Mouse (Mus musculus) lung, embryonic 14.5 days (tissue): Measurements from ENCODE around the gene Scrn1. TPM values are rescaled to one million over a fixed set of nuclear protein-coding genes. Genes with fewer than 3 reads are reported as not detected.

Experiments used
- ATAC-seq: fragments of 200-750 bp; cut with Nextera tagmentation; 2 replicates; pipeline ENCODE4 v1.8.0; 2017; ENCODE audit warnings: mild to moderate bottlenecking, moderate TSS enrichment, moderate library complexity; ENCODE audit not compliant: insufficient read depth
- DNase-seq: peaks from one replicate; pipeline ENCODE4 v3.0.0-alpha.2; 2015
- H3K27ac ChIP-seq: fragments of 300-500 bp; sonication (generic); 2 replicates; pipeline ENCODE4 v1.5.1; 2014; ENCODE audit warnings: low read depth, mild to moderate bottlenecking, moderate library complexity
- H3K27me3 ChIP-seq: fragments of 300-500 bp; sonication (generic); 2 replicates; pipeline ENCODE4 v1.6.1; 2014; ENCODE audit warnings: low read length, control low read depth; ENCODE audit not compliant: insufficient read depth
- H3K36me3 ChIP-seq: fragments of 300-500 bp; sonication (generic); 2 replicates; pipeline ENCODE4 v1.6.1; 2014; ENCODE audit warnings: control low read depth; ENCODE audit not compliant: insufficient read depth
- H3K4me1 ChIP-seq: fragments of 300-500 bp; sonication (generic); 2 replicates; pipeline ENCODE4 v1.6.1; 2014; ENCODE audit warnings: antibody characterized with exemption, control low read depth; ENCODE audit not compliant: insufficient read depth
- H3K4me2 ChIP-seq: fragments of 300-500 bp; sonication (generic); 2 replicates; pipeline ENCODE4 v1.6.1; 2014; ENCODE audit warnings: mild to moderate bottlenecking
- H3K4me3 ChIP-seq: fragments of 300-500 bp; sonication (generic); 2 replicates; pipeline ENCODE4 v1.5.1; 2014; ENCODE audit warnings: low read depth, low read length
- H3K9ac ChIP-seq: fragments of 300-500 bp; sonication (generic); 2 replicates; pipeline ENCODE4 v1.6.1; 2014
- H3K9me3 ChIP-seq: fragments of 300-500 bp; sonication (generic); 2 replicates; pipeline ENCODE4 v1.6.1; 2016; ENCODE audit warnings: low read depth, low read length, control low read depth
- CTCF ChIP-seq: IDR thresholded peaks from 2 replicates; pipeline ENCODE4 v1.5.1; 2016; ENCODE audit warnings: antibody characterized with exemption, low read depth
- WGBS: fragments of 180-500 bp; shearing (Covaris S2); extraction: QIAGEN DNeasy Blood & Tissue Kit; methylation state at CpG from one replicate; pipeline ENCODE4 v1.1.7; 2014; 5-methylcytosine and 5-hydroxymethylcytosine counted together
- polyA plus RNA-seq: library from polyadenylated mRNA; unstranded; fragments of >200 nt; fragmentation: Nextera tagmentation; extraction: Ambion mirVana; gene quantifications from 2 replicates; pipeline ENCODE4 v1.2.1, GENCODE M21; 2014

Scrn1 gene
- polyA plus RNA-seq, 1 experiment from 2014 or later: 1.9 TPM

DNA sequence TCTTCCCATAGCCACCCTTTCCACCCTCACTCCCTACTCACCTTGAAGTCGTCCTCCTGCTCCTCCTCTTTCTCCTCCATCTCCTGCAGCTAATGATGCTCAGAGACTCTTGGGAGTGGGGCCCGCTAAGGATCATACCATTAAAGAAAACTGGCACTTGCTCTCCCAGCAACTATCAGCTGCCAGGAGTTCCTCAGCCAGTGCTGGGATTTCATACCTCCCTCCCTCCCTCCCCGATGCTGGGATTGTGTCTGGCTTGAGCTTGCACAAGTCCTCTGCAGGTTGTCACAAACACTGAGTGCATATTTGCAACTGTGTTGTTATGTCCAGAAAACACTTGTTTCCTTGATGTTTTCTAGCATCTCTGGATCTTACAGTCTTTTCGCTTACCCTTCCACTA, 30.9 kb upstream of the Scrn1 start, which contains the start of gene Fkbp14:
Gene Fkbp14 (minus strand): TSS at position 101 of the 400 bp plus-strand sequence.
- H3K27ac ChIP-seq: no peak within 1 kb of the TSS
- ATAC-seq (no peak), DNase-seq (no peak)
- peaks cover 3% of the 10 kb centered on the region; the same call in 1 of the 2 replicates for H3K4me1 ChIP-seq
- H3K9ac ChIP-seq: no peak within 1 kb of the TSS
- H3K36me3 ChIP-seq: no peaks in the 10 kb centered on the region
- WGBS: 83% methylated on average over 4 of the region's 4 CpGs
- peak within 1 kb of the TSS; percentile 88; the same call in 1 of the 2 replicates for H3K4me3 ChIP-seq
- no peaks in the 10 kb centered on the region for H3K27me3 ChIP-seq
- H3K4me2 ChIP-seq: peak within 1 kb of the TSS; percentile 79
- no peak for TF ChIP-seq CTCF
- no peaks in the 10 kb centered on the region for H3K9me3 ChIP-seq

DNA sequence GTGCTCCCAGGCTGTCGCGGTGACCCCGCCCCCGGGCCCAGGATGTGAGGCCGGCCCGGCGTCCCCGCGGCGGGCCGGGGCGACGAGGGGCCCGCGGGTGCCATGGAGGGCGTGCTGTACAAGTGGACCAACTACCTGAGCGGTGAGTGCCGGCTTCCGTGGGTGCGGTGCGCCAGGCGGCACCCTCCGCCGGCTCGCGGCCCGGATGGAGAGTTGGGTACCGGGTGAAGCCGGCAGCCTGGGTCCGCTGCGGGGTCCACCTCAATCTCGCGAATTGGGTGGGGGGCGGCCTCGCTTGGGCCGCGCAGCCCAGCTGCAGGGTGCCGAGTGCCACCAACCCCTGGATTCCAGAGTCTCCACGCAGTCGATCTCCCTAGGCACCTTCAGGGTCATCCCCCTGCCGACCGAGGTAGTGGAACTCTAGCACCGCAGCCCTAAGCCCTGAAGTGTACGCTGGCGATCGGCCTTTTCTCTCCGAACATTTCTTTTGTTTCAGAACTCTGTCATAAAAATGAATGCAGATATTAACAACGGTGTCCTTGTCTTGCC, 29.1 kb upstream of the Scrn1 start:
- ATAC-seq (no peak), DNase-seq (peak; percentile 38)
- Histone ChIP-seq H3K27me3 (no peaks in the 10 kb centered on the region), H3K9me3 (no peaks in the 10 kb centered on the region), H3K4me2 (peak overlapping the region; percentile 79), H3K36me3 (no peaks in the 10 kb centered on the region), H3K27ac (peak overlapping the region; percentile 64; the same call in 1 of the 2 replicates), H3K9ac (peak overlapping the region; percentile 78), H3K4me1 (peaks cover 12% of the 10 kb centered on the region; the same call in 1 of the 2 replicates), H3K4me3 (peak overlapping the region; percentile 88)
- TF ChIP-seq CTCF: no peak
- WGBS: under 1% methylated on average over 44 of the region's 48 CpGs

DNA sequence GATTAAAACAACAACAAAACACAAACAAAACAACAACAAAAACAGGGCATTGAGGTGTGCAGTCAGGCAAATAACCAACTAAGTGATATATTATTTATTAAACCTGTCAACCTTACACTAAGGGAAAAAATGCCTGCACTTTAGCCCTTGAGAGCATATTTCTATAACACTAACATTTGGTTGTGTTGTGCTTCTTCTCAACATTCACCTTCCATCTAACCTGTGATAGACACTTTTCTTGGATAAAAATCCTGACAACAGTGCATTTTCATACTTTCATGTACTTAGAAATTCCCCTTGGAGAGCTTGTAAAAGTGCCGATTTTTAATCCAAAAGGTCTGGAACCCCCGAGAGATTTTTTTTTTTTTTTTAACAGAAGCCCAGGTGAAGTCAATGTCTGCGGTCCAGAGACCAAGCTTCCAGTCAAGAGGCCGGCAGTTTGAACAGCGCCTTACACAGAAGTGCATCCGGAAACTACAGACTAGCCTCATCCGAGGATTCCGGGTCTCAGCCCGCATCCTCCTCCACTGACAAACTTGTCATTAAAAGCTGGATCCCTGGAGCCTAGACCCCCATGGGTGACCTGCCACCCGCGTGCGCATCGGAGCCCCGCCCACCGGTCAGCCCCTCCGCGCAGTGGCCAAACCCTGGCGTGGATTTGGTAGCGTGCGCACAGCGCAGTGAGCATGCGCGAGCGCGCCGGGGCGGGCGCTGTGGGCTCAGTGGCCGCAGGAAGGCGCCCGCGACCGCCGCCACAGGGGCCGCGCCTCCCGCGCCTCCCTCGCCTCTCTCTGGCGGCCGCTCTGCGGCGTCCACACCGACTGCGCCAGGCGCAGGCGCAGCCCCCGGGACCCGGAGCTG, 28.4 kb upstream of the Scrn1 start, which contains the start of gene Plekha8:
Gene Plekha8 (plus strand): TSS at position 643 of the 861 bp plus-strand sequence.
- ATAC-seq: peak; percentile 94
- WGBS: under 1% methylated on average over 49 of the region's 49 CpGs
- Histone ChIP-seq H3K9me3 (no peaks in the 10 kb centered on the region), H3K4me1 (peaks cover 12% of the 10 kb centered on the region; the same call in 1 of the 2 replicates), H3K27ac (peak within 1 kb of the TSS; percentile 64; the same call in 1 of the 2 replicates), H3K4me2 (peak within 1 kb of the TSS; percentile 79), H3K4me3 (peak within 1 kb of the TSS; percentile 88), H3K36me3 (no peaks in the 10 kb centered on the region), H3K9ac (peak within 1 kb of the TSS; percentile 78), H3K27me3 (no peaks in the 10 kb centered on the region)
- peak; percentile 98 for DNase-seq
- peak; percentile 5; the same call in 1 of the 2 replicates for TF ChIP-seq CTCF

DNA sequence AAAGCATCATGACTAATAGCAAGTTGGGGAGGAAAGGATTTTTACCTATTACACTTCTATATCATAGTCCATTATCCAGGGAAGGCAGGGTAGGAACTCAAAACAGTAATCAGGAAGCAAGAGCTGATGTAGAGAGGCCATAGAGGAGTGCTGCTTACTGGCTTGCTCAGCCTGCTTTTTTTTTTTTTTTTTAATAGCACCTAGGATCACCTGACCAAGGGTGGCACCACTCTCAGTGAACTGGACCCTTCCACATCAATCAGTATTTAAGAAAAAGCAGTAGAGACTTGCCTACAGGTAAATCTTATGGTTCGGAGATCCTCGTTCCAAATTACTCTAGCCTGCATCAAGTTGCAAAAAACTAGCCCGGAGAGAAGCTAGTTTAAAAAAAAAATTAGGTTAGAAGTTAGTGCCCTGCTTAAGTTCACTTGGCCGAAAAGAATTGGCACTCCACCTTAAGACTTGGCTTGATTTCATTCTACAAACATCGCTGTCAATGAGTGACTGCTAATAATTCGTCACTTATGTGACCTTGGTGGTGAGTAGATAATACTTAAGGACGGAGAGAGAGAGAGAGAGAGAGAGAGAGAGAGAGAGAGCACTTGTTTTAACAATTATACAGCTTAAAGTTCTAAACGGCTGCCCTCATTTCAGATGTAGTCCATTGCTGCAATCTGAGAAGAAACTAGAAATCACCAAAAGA, 27.6 kb upstream of the Scrn1 start:
- peak overlapping the region; percentile 63; the same call in 1 of the 2 replicates for H3K9ac ChIP-seq
- H3K27me3 ChIP-seq: no peaks in the 10 kb centered on the region
- no peak overlapping the region for H3K27ac ChIP-seq
- H3K4me3 ChIP-seq: peak overlapping the region; percentile 51
- ATAC-seq: no peak
- 37% methylated on average over 8 of the region's 8 CpGs for WGBS
- H3K4me1 ChIP-seq: peaks cover 12% of the 10 kb centered on the region; the same call in 1 of the 2 replicates
- H3K9me3 ChIP-seq: no peaks in the 10 kb centered on the region
- peak overlapping the region; percentile 79 for H3K4me2 ChIP-seq
- TF ChIP-seq CTCF: no peak
- H3K36me3 ChIP-seq: no peaks in the 10 kb centered on the region
- DNase-seq: no peak

GRCm38 (mm10) chr6:54592938-54593535, 26.7 kb upstream of the Scrn1 start:
- Histone ChIP-seq H3K4me2 (peak overlapping the region; percentile 74), H3K4me3 (peak overlapping the region; percentile 51), H3K4me1 (peaks cover 12% of the 10 kb centered on the region; the same call in 1 of the 2 replicates), H3K9me3 (no peaks in the 10 kb centered on the region), H3K27ac (0 out of 2 replicates have a peak overlapping the region, but pooled peaks have one; percentile 40), H3K36me3 (no peaks in the 10 kb centered on the region), H3K27me3 (no peaks in the 10 kb centered on the region), H3K9ac (peak overlapping the region; percentile 63)
- WGBS: under 1% methylated on average over 20 of the region's 20 CpGs
- ATAC-seq (peak; percentile 87), DNase-seq (peak; percentile 95)
- TF ChIP-seq CTCF: no peak

GRCm38 (mm10) chr6:54591778-54592177, 25.5 kb upstream of the Scrn1 start:
- no peak for ATAC-seq
- H3K27ac ChIP-seq: no peak overlapping the region
- no peak for TF ChIP-seq CTCF

More at GRCm38 (mm10) chr6:54591778-54592177, 25.5 kb upstream of the Scrn1 start:
- Histone ChIP-seq H3K27me3 (no peaks in the 10 kb centered on the region), H3K4me3 (peak overlapping the region; percentile 51), H3K9ac (peak overlapping the region; percentile 1), H3K36me3 (no peaks in the 10 kb centered on the region), H3K9me3 (no peaks in the 10 kb centered on the region), H3K4me2 (peak overlapping the region; percentile 74), H3K4me1 (peaks cover 12% of the 10 kb centered on the region; the same call in 1 of the 2 replicates)
- DNase-seq: no peak
- WGBS: 42% methylated on average over 6 of the region's 6 CpGs
